Mouse (Mus musculus) bone marrow, adult 2 months (tissue): Measurements from ENCODE around the gene Pth1r. TPM values are rescaled to one million over a fixed set of nuclear protein-coding genes. Genes with fewer than 3 reads are reported as not detected.
A peak's percentile ranks its signal among the peaks of the same experiment; 100 is the strongest.

ENCODE experiments used
- H3K27ac ChIP-seq: fragments of 200-500 bp; 2 replicates; pipeline ENCODE4 v1.5.1; 2012; ENCODE audit warnings: low read depth, mild to moderate bottlenecking, control low read depth, inconsistent platforms, low read length; ENCODE audit not compliant: control insufficient read depth, poor library complexity, insufficient read depth
- H3K4me1 ChIP-seq: fragments of 200-500 bp; 2 replicates; pipeline ENCODE4 v1.6.1; 2011; ENCODE audit warnings: low read length; ENCODE audit not compliant: control insufficient read depth, insufficient read depth
- H3K4me3 ChIP-seq: fragments of 200-500 bp; replicated peaks from 2 replicates; pipeline ENCODE3; 2011; ENCODE audit warnings: mild to moderate bottlenecking, low read depth, low read length, control low read depth; ENCODE audit not compliant: control insufficient read depth
- CTCF ChIP-seq: fragments of 200-500 bp; IDR thresholded peaks from 2 replicates; pipeline ENCODE4 v1.5.1; 2011; ENCODE audit warnings: low read length, control low read depth; ENCODE audit not compliant: control insufficient read depth, insufficient read depth
- POLR2A ChIP-seq: fragments of 200-500 bp; IDR thresholded peaks from 2 replicates; pipeline ENCODE4 v1.6.1; 2011; ENCODE audit warnings: low read depth, mild to moderate bottlenecking, control low read depth, low read length, borderline replicate concordance; ENCODE audit not compliant: control insufficient read depth
- WGBS: fragments of 180-500 bp; shearing (Covaris S2); methylation state at CpG from one replicate; pipeline ENCODE4 v1.1.7; 2018; 5-methylcytosine and 5-hydroxymethylcytosine counted together
- polyA plus RNA-seq: library from polyadenylated mRNA; stranded (reverse); fragments of >200 nt; gene quantifications from 2 replicates; pipeline ENCODE4 v1.2.4, GENCODE M21; 2011; ENCODE audit warnings: low replicate concordance; ENCODE audit not compliant: missing spikeins, insufficient read depth, insufficient read length

The Pth1r gene
- polyA plus RNA-seq, 1 experiment: 9.1 TPM

DNA sequence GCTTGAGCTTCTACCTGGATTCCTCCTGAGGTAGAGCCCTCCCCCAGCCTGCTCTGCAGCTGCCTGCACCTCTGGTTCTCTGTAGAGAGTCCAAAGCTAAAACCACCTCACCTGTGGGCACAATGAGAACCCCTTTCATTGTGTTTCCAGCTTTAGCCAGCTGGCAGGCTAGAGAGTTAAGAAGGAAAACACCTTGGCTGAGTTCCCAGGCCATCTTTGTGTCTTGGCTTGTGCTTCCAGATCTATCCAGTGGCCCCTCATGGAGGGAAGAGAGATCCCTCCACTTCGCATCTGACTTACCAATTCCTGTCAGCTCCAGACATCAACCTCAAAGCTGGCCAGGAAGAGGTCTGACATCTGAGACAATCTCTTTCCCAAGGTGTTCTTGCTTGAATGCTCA lies 31.2 kb upstream of the Pth1r start:
- H3K4me3 ChIP-seq: no peak overlapping the region
- TF ChIP-seq POLR2A (no peak), CTCF (no peak)
- no peaks in the 10 kb centered on the region for H3K4me1 ChIP-seq
- WGBS: 88% methylated on average over 1 of the region's 1 CpGs
- no peak overlapping the region for H3K27ac ChIP-seq

DNA sequence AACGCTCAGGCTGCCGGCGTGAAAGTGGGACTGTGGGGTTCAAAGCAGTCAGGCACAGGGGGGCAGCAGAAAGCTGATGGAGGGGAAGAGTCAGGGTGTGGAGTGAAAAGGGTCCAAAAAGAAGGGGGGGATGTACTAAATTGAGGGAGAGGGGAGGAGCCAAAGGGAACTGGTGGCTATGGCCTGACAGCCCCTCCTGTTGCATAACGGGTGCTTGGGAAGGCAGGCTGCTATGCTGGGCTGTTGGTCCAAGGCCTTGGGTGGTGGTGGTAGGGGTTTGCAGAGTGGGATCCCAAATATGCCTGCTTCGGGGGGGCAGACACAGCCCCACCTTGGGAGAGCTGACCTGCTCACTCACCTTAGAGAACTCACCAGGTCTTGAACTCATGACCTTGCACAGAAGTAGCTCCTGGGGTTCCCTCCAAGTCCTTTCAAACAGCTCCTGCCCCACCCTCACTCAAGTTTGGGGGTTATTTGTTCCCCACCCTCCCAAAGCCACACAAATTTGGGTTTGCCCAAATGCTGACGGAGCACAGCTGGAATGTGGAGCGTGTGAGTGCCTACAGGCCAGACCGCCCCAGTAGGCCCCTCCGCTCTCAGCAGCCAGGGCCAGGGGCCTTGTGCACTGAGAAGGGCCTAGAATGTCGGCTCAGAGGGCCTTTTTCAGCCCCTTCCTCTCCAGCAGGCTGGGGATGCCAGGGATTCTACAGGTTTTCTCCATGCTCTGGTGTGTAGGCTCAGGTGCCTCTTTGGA lies 28.5 kb upstream of the Pth1r start:
- Histone ChIP-seq H3K4me1 (no peaks in the 10 kb centered on the region), H3K27ac (no peak overlapping the region), H3K4me3 (no peak overlapping the region)
- 81% methylated on average over 10 of the region's 10 CpGs for WGBS
- TF ChIP-seq CTCF: no peak

DNA sequence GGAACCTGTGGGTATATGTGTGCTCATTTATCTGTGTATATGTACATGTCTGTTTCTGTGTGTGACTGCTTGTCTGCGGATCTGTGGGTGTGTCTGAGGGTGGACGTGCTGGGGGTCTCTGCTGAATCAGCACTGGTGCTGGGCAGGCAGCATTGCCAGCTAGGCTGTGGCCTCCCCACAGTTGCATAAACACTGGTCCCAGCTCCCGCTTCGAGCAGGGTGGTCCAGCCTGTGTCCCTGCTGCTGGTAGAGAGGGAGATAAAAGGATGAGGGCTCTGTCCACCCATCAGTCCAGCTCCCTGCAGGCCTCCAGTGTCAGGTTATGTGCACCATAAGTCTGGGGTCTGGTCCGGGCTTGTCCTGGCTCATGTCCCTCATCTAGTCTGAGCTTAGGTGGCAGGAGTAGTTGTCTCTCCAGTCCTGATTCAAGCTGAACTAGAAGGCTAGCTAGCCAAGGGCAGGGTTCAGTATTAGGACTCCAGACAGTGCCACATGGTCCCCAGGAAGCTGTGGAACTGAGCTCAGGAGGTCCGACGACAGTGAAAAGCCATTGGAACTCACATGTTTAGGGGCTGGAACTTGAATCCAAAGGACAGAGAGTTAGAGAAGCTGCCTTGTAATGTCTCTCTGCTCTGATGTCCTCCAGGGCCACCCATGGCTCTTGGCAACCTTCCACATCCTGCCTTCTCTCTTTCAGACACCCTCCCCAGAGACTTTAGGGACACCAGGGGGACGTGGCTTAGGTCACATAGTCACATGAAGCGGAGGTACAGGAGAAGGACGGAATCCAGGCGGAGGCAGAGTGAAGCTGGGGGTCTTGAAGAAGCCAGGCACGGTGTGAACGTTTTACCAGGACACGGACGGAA lies 27.7 kb upstream of the Pth1r start:
- WGBS: 79% methylated on average over 15 of the region's 15 CpGs
- TF ChIP-seq CTCF (no peak), POLR2A (no peak)
- H3K27ac ChIP-seq: no peak overlapping the region
- no peaks in the 10 kb centered on the region for H3K4me1 ChIP-seq
- no peak overlapping the region for H3K4me3 ChIP-seq

DNA sequence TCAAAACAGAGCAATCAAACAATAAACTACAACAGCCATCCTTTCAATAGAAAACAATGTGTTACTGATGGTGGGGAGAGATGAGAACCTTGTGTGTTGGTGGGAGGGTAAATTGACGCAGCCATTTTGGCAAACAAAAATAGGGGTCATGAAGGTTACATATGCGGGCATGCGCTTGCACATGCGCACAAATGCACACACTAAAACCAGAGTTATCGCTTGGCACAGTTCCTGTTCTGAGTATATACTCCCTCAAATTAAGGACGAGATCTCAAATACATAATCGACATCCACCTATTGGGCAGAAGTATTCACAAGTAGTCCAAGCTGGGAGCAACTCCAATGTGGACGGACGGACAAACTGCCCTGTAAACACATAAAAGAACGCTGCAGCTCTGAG lies 25.4 kb upstream of the Pth1r start:
- no peaks in the 10 kb centered on the region for H3K4me1 ChIP-seq
- no peak overlapping the region for H3K4me3 ChIP-seq
- no peak for TF ChIP-seq POLR2A
- no peak for TF ChIP-seq CTCF
- H3K27ac ChIP-seq: no peak overlapping the region
- WGBS: 89% methylated on average over 10 of the region's 10 CpGs

DNA sequence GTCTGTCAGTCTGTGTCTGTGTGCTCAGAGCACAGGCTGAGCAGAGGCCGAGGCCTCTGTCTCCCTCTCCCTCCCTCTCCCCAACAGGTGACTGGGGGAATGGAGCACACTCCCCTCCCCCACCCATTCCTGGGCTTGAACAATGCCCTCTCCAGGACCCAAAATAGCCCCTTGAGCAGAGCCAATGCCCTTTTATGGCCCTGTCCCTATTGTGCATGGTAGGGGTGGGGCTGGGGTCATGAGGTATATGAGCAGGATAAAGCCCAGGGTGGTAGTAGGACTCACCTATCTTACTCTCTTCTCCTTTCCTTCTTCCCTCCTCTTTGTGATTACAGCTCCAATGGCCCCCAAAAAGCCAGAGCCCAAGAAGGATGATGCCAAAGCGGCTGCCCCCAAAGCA lies 16.5 kb upstream of the Pth1r start:
- no peak for TF ChIP-seq CTCF
- no peak for TF ChIP-seq POLR2A
- Histone ChIP-seq H3K4me1 (no peaks in the 10 kb centered on the region), H3K27ac (no peak overlapping the region), H3K4me3 (no peak overlapping the region)
- WGBS: 94% methylated on average over 2 of the region's 2 CpGs

DNA sequence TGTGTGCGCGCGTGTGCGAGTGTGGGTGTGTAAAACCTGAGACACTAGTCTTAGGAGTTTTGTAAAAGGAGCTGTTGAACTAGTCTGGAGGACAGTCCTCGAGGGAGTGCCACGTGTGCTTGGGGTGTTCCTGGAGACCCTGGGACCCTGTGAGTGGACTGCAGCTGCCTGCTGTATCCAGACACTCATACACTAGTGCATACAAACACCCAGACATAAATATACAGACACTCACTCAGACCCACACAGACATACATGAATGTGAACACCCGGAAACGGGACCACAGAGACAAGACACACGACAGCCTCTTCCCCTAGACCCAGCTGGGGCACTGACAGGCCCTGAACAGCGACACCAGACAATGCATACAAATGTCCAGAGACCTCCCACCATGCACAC lies 15.8 kb upstream of the Pth1r start:
- Histone ChIP-seq H3K27ac (no peak overlapping the region), H3K4me1 (no peaks in the 10 kb centered on the region), H3K4me3 (no peak overlapping the region)
- no peak for TF ChIP-seq POLR2A
- TF ChIP-seq CTCF: no peak
- WGBS: 88% methylated on average over 10 of the region's 10 CpGs

DNA sequence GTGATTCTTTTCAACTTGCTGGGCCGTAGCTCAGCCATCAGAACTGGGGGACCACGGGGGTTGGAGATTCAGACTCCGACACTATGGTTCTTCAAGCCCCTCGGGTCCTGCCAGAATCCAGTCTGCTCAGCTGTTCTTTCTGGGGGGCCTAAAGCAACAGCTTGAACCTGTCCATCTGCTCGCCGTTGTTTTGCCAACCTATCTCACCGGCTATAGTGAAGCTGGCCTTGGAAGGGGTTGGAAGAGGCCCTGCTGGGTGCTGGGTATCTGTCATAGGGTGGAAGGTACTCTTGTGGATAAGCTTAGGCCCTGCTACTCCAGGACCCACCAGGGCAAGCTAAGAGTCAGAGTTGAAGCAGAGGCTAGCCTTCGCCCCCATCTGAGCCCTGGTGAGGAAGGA lies 13.9 kb upstream of the Pth1r start:
- no peaks in the 10 kb centered on the region; the same call in 1 of the 2 replicates for H3K4me1 ChIP-seq
- H3K4me3 ChIP-seq: no peak overlapping the region
- no peak overlapping the region for H3K27ac ChIP-seq
- WGBS: 78% methylated on average over 8 of the region's 8 CpGs
- TF ChIP-seq POLR2A: no peak
- TF ChIP-seq CTCF: no peak

DNA sequence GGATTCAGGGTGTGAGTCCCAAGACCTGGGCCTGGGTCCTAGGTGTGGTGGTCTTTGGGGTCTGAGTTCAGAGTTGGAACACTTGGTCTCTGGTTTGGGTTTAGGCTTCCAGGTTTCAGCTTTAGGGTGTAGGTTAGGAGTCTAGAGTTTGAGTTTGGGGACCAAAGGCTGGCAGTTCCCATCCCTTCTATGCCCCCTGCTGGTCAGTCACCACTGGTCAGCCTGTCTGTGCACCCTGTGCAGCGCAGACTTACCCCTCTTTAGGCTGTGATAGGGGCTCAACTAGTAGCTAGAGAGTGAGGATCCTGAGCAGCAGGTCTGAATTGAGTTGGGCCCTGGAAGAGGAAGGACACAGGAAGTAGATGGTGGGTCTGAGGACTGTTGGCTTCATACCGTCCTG lies 12.3 kb upstream of the Pth1r start:
- WGBS: 44% methylated on average over 2 of the region's 2 CpGs
- no peak overlapping the region for H3K27ac ChIP-seq
- peak; percentile 78 for TF ChIP-seq CTCF
- no peak for TF ChIP-seq POLR2A
- H3K4me3 ChIP-seq: no peak overlapping the region
- no peaks in the 10 kb centered on the region; the same call in 1 of the 2 replicates for H3K4me1 ChIP-seq

DNA sequence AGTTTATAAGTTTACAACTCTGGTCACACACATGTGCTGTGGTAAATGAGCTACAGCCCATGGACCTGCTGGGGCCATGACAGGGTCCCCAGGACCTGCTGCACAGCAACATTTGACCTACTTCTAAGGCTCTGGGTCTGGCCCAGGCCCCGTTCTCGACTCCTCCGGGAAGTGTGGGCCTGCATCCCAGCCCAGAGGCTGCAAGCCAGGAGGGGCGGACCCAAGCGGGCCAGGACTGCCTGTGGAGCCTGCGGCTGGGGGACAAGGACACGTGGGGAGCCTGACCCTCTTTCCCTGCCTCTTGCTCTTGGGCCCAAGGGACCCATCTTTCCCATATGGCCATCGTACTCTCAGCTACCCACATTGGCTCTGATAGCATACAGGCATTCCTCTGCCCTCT lies 11.7 kb upstream of the Pth1r start:
- TF ChIP-seq CTCF: no peak
- TF ChIP-seq POLR2A: no peak
- no peaks in the 10 kb centered on the region; the same call in 1 of the 2 replicates for H3K4me1 ChIP-seq
- 69% methylated on average over 8 of the region's 8 CpGs for WGBS

More for the DNA sequence above, 11.7 kb upstream of the Pth1r start:
- 0 out of 2 replicates have a peak overlapping the region, but pooled peaks have one; percentile 7 for H3K27ac ChIP-seq
- H3K4me3 ChIP-seq: no peak overlapping the region
